Mouse (Mus musculus): ENCODE results near the gene Apof. TPM values are rescaled to one million over a fixed set of nuclear protein-coding genes. Genes with fewer than 3 reads are reported as not detected.

Gene Apof
- total RNA-seq (2023) = 0.75 to 1.4 TPM (median 0.93 TPM) in 4 replicates

DNA sequence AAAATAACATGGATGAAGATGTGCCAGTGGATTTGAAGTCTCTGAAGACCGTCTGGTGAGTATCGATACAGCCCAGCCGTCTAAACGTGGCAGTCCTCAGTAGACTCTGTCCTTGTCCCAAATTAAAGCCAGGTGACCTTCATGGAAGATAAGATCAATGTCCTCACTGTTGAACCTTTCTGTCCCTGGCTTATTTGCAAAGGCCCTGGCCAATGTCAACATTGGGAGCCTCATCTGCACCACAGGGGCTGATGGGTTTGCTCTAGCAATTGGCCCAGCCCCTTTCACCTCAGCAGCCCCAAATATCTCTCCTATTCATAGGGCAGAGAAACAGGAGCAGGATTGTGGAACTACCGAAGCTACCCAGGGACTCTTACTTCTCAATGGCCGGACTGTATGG is at the start of gene Apof:
Apof (plus strand) TSS at position 301 of the 400 bp plus-strand sequence.

DNA sequence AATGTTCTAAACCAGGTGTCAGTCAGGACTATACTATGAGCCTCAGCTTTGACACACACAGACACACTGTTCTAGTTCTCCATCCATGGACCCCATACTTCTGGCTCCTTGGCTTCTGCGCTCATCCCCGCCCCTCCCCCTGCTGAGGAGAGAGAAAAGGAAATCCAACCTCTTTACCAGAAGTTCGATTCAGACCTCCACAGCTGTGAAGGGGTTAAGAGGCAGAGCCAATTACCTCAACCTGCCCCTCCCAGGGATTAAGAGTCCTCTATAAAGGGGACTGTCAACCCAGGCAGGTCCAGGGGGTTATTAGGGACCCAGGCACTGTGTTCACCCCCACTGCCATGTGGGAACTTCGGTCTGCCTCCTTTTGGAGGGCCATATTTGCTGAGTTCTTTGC is 42.9 kb upstream of the Apof start, which contains the start of gene Mip:
Mip (plus strand) TSS at position 301 of the 400 bp plus-strand sequence.

DNA sequence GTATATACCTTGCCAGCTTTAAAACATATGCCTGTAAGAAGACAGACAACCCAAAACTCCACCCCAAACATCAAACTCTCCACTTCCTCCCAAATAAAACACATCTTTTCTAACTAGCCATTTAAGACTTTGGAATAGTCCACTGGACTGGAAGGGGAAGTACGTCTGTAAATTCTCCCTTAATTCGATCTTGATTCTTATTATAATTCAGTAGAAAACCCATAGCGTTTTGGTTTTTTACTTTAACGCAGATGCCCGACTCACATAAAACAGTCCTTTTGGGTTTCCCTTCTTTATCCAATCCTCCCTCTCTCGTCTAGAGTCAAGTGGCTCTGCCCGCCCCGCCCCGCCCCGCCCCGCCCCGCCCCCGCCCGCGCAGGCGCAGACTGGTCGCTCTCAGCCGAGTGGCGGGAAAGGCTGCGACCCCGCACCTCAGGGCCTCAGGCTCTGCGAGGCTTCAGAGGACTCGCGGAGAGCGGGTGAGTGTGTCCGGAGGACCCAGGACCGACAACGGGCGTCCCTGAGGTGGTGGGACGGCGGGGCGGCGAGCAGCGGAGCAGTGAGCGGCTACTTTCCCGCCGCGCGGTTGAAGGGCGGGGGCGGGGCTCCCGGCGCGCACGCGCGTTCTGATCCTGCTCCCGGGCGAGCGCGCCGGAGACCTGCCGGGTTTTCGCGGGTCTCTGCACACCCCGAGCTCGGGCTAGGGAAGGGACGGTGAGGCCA is 36.6 kb upstream of the Apof start, which contains the start of gene Timeless:
Timeless (plus strand) TSS at position 369 of the 723 bp plus-strand sequence.

DNA sequence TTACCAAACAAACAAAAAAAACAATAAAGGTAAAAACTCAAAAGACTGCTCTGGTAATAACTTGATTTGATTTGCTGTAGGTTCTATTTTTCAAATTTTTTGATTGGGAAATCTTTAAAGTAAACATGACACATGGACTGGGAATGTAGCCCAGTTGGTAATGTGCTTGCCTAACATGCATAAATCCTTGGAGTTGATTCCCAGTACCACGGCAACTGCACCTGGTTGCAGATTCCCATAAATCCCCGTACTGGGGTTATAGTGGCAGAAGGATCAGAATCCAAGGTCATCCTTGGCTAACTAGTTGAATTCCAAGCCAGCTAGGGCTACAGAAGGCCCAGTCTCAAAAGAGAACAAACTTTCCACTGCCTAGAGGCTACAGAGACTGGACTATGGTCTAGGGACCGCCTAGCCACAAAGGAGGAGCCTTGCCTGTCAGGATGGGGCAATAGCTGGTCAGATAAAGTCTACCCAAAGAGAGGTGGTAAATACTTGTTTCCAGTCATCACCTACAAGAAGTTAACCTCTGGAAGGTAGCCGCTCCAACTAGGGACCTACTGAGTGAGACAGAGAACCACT is 14.7 kb upstream of the Apof start, which contains the start of gene Apon:
Apon (plus strand) TSS at position 420 of the 579 bp plus-strand sequence.

DNA sequence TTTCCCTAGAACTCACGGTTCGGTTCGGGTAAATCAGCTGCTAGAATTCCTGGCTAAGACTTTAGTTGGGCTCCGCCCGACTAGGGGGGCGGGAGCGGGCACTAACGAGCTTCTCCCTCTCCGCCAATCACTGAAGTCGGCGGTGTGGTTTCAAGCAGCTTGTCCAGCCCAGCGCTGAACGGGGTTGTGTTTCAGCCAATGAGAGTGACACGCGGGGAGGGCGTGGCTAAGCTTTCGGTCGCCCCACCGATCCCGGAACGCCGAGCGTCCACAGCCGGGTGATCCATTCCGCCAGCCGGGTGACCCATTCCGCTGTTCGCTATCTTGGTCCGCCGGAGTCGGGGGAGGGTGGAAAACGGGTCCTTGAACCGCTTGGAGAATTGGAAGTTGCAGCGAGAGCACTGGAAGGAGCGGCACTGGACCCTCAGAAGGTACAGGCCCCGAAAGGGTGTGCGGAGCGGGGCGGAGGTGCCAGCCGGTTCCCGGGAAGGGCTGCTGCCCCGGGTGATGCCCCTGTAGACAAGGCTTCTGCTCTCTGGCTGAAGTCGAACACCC is 1.9 kb downstream of the Apof start, which contains the start of gene Stat2:
Stat2 (plus strand) TSS at position 273 of the 555 bp plus-strand sequence.

DNA sequence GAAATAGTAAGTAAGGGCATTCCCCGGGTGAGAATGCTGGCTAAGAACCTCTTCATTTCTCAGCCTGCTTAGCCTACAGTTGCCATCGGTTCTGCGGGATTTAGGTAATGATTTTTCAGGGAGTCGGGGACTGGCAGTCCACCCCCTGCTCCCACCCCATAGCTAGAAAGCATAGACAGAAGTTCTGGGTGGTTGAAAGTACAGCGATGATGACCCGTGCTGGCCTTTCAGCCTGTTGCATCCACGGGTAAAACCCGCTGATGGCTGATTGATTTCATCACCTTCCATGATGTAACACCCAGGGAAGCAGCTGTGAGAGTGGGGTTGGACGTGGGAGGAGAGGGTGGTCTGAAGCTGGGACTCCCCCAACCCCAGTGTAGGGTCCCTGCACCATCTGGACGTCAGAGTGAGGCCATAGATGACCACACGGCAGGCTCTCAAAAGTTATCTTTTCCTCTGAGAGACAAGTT is 30.3 kb downstream of the Apof start, which contains the start of gene Il23a:
Il23a (minus strand) TSS at position 51 of the 470 bp plus-strand sequence.

DNA sequence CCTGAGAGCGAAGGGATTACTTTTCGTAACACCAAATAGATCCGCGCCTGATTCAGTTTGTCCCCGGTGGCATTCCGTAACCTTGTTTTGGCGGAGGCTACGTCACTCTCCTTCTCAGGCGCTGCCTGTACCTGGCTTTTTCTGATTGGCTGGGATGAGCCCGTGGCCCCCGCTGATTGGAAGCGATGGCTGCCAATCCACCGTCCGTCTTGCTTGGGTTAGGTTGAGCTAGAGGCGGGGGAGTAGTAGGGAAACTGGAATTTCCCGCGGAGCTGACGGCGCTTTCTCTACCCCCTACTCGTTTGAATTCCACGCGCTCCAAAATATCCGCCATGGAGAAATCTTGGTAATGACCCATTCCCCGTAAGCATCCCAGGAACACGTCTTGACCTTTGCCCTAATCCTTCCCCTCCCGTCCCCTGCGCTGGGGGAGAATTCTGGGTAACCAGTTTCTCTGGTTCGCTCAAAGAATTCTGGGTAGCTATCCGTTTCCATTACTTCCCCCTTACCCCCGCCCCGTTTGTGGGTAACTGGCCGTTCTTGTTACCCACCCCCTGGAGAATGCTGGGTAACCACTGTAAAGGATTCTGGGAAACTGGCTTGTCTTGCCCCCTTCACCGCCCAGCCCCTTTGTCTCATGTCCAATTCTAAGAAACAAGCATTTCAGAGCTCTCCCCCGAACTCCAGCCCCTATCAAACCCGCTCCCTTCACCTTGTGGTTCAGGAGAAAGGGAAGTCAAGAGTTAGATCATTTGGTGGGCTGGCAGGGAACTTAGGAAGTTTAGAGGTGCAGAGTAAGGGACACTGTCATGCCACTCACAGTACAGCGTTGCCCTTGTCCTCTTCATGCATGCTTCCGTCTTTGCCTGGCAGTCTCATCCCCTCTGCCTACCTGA is 34.9 kb downstream of the Apof start, which contains the start of gene Pan2:
Pan2 (plus strand) TSS at position 210 of the 896 bp plus-strand sequence.

Other genes starting within 250 kb of the Apof start
- gene Naca, start 233.1 kb upstream of the Apof start, total RNA-seq (2023) = 587 to 616 TPM (median 605 TPM) in 4 replicates
- 110 to 153 TPM (median 131 TPM) in 4 replicates for gene Ptges3, start 209.7 kb upstream of the Apof start, total RNA-seq (2023)
- 523 to 608 TPM (median 568 TPM) in 4 replicates for gene Atp5b, start 185.4 kb upstream of the Apof start, total RNA-seq (2023)
- gene Baz2a, start 177.1 kb upstream of the Apof start, total RNA-seq (2023) = 124 to 141 TPM (median 134 TPM) in 4 replicates
- gene Rbms2, start 88.4 kb upstream of the Apof start, total RNA-seq (2023) = 43.9 to 52.8 TPM (median 47.8 TPM) in 4 replicates
- gene Gls2, start 74.2 kb upstream of the Apof start, total RNA-seq (2023) = not detected in 4 replicates
- gene Spryd4, start 56.9 kb upstream of the Apof start, total RNA-seq (2023) = 12.3 to 17.4 TPM (median 15.1 TPM) in 4 replicates
- gene Mip, start 42.8 kb upstream of the Apof start, total RNA-seq (2023) = not detected in 4 replicates
- gene Timeless, start 36.6 kb upstream of the Apof start, total RNA-seq (2023) = 13.7 to 23.7 TPM (median 16.3 TPM) in 4 replicates
- not detected in 4 replicates for gene Apon, start 14.6 kb upstream of the Apof start, total RNA-seq (2023)
- 110 to 128 TPM (median 114 TPM) in 4 replicates for gene Stat2, start 1.9 kb downstream of the Apof start, total RNA-seq (2023)
- gene Il23a, start 30.1 kb downstream of the Apof start, total RNA-seq (2023) = not detected in 4 replicates
- gene Pan2, start 34.7 kb downstream of the Apof start, total RNA-seq (2023) = 62.2 to 69.4 TPM (median 65.8 TPM) in 4 replicates
- 18.8 to 20.8 TPM (median 19.5 TPM) in 4 replicates for gene Cnpy2, start 53.8 kb downstream of the Apof start, total RNA-seq (2023)
- 101 to 110 TPM (median 110 TPM) in 4 replicates for gene Cs, start 69.1 kb downstream of the Apof start, total RNA-seq (2023)
- gene Coq10a, start 100.3 kb downstream of the Apof start, total RNA-seq (2023) = 28.6 to 37.3 TPM (median 32.6 TPM) in 4 replicates
- gene Ankrd52, start 108.4 kb downstream of the Apof start, total RNA-seq (2023) = 67.5 to 68.6 TPM (median 68.3 TPM) in 4 replicates
- not detected in 4 replicates for gene Slc39a5, start 132.6 kb downstream of the Apof start, total RNA-seq (2023)
- gene Nabp2, start 142.8 kb downstream of the Apof start, total RNA-seq (2023) = 39.1 to 49.2 TPM (median 47.1 TPM) in 4 replicates
- 61.4 to 67.3 TPM (median 65.5 TPM) in 4 replicates for gene Rnf41, start 143.0 kb downstream of the Apof start, total RNA-seq (2023)
- gene Smarcc2, start 190.6 kb downstream of the Apof start, total RNA-seq (2023) = 145 to 160 TPM (median 147 TPM) in 4 replicates
- gene Myl6, start 225.5 kb downstream of the Apof start, total RNA-seq (2023) = 488 to 539 TPM (median 516 TPM) in 4 replicates
- 0.58 to 0.75 TPM in 2 of 4 replicates, not detected in the others for gene Myl6b, start 230.0 kb downstream of the Apof start, total RNA-seq (2023)

All from B cell, adult 62 days (primary cell).